Mouse (Mus musculus) liver, embryonic 13.5 days (tissue): ENCODE data around the gene BC034090. TPM values are rescaled to one million over a fixed set of nuclear protein-coding genes. Genes with fewer than 3 reads are reported as not detected.
"Not testable (repeated sequence)": the region's sequence is repeated elsewhere in the genome, so short reads cannot be mapped to it uniquely, and the experiment has no call there.

ENCODE experiments used
- ATAC-seq: fragments of 200-750 bp; cut with Nextera tagmentation; 2 replicates; pipeline ENCODE4 v1.8.0; 2017; ENCODE audit warnings: low read depth, mild to moderate bottlenecking, moderate number of reproducible peaks, moderate library complexity
- DNase-seq: peaks from one replicate; pipeline ENCODE4 v3.0.0; 2022
- H3K27ac ChIP-seq: fragments of 300-500 bp; sonication (generic); 2 replicates; pipeline ENCODE4 v1.5.1; 2015; ENCODE audit warnings: moderate library complexity, mild to moderate bottlenecking, inconsistent platforms
- H3K27me3 ChIP-seq: fragments of 300-500 bp; sonication (generic); 2 replicates; pipeline ENCODE4 v1.6.1; 2015; ENCODE audit warnings: mild to moderate bottlenecking, inconsistent platforms
- H3K36me3 ChIP-seq: fragments of 300-500 bp; sonication (generic); 2 replicates; pipeline ENCODE4 v1.6.1; 2015; ENCODE audit warnings: mild to moderate bottlenecking, inconsistent platforms
- H3K4me1 ChIP-seq: fragments of 300-500 bp; sonication (generic); replicated peaks from 2 replicates; pipeline ENCODE4 v1.6.1; 2015; ENCODE audit warnings: inconsistent platforms
- H3K4me2 ChIP-seq: fragments of 300-500 bp; sonication (generic); 2 replicates; pipeline ENCODE4 v1.6.1; 2015; ENCODE audit warnings: inconsistent platforms, mild to moderate bottlenecking, moderate library complexity
- H3K4me3 ChIP-seq: fragments of 300-500 bp; sonication (generic); replicated peaks from 2 replicates; pipeline ENCODE4 v1.5.1; 2015; ENCODE audit warnings: mild to moderate bottlenecking, inconsistent platforms
- H3K9ac ChIP-seq: fragments of 300-500 bp; sonication (generic); 2 replicates; pipeline ENCODE4 v1.6.1; 2015; ENCODE audit warnings: mild to moderate bottlenecking, inconsistent platforms
- H3K9me3 ChIP-seq: fragments of 300-500 bp; sonication (generic); replicated peaks from 2 replicates; pipeline ENCODE4 v1.6.1; 2016; ENCODE audit warnings: inconsistent platforms
- WGBS: fragments of 180-500 bp; shearing (Covaris S2); methylation state at CpG from one replicate; pipeline ENCODE4 v1.1.7; 2015; ENCODE audit not compliant: insufficient replicate concordance; 5-methylcytosine and 5-hydroxymethylcytosine counted together
- polyA plus RNA-seq: library from polyadenylated mRNA; unstranded; fragments of >200 nt; fragmentation: Nextera tagmentation; extraction: Ambion mirVana; gene quantifications from 2 replicates; pipeline ENCODE4 v1.2.1, GENCODE M21; 2015

BC034090 gene
- polyA plus RNA-seq, 1 experiment from 2014 or later, result 0.28 TPM

GRCm38 (mm10) chr1:155184191-155184590, 60.1 kb downstream of the BC034090 start:
- Histone ChIP-seq H3K4me3 (no peak overlapping the region), H3K9me3 (no peaks in the 10 kb centered on the region), H3K4me2 (no peak overlapping the region), H3K36me3 (peaks cover 9% of the 10 kb centered on the region; the same call in 1 of the 2 replicates), H3K9ac (no peak overlapping the region), H3K4me1 (peaks cover 8% of the 10 kb centered on the region; the same call in 1 of the 2 replicates), H3K27me3 (no peaks in the 10 kb centered on the region), H3K27ac (no peak overlapping the region)
- no peak for DNase-seq
- 78% methylated on average over 3 of the region's 3 CpGs for WGBS
- ATAC-seq, result no peak

- Histone ChIP-seq H3K27me3 (no peaks in the 10 kb centered on the region), H3K27ac (no peak overlapping the region), H3K4me3 (no peak overlapping the region), H3K9me3 (no peaks in the 10 kb centered on the region), H3K9ac (no peak overlapping the region), H3K4me2 (no peak overlapping the region), H3K36me3 (peaks cover 6% of the 10 kb centered on the region), H3K4me1 (peaks cover 8% of the 10 kb centered on the region; the same call in 1 of the 2 replicates)
- DNase-seq (no peak), ATAC-seq (no peak)
- WGBS, result 66% methylated on average over 2 of the region's 2 CpGs
These were observed 65.9 kb downstream of the BC034090 start for GRCm38 (mm10) chr1:155178192-155178924.

- Histone ChIP-seq H3K27ac (no peak overlapping the region), H3K36me3 (peaks cover 6% of the 10 kb centered on the region), H3K27me3 (no peaks in the 10 kb centered on the region), H3K9ac (no peak overlapping the region), H3K9me3 (no peaks in the 10 kb centered on the region), H3K4me3 (no peak overlapping the region), H3K4me2 (no peak overlapping the region), H3K4me1 (no peaks in the 10 kb centered on the region)
- DNase-seq, result no peak
- 40% methylated on average over 1 of the region's 1 CpGs for WGBS
- ATAC-seq, result no peak
These were observed 69.8 kb downstream of the BC034090 start for GRCm38 (mm10) chr1:155174424-155174823.

- not testable (repeated sequence) for H3K4me3 ChIP-seq, H3K4me2 ChIP-seq, H3K4me1 ChIP-seq, H3K9me3 ChIP-seq, H3K36me3 ChIP-seq, ATAC-seq, H3K27ac ChIP-seq, DNase-seq, H3K27me3 ChIP-seq, H3K9ac ChIP-seq
- 69% methylated on average over 1 of the region's 1 CpGs for WGBS
These were observed 70.6 kb downstream of the BC034090 start for GRCm38 (mm10) chr1:155173644-155174016.

GRCm38 (mm10) chr1:155172895-155173643, 71.2 kb downstream of the BC034090 start:
- no peak for ATAC-seq

GRCm38 (mm10) chr1:155169935-155170334, 74.3 kb downstream of the BC034090 start:
- Histone ChIP-seq H3K9ac (no peak overlapping the region), H3K36me3 (no peaks in the 10 kb centered on the region), H3K27me3 (no peaks in the 10 kb centered on the region), H3K4me1 (no peaks in the 10 kb centered on the region), H3K9me3 (no peaks in the 10 kb centered on the region), H3K4me3 (no peak overlapping the region), H3K27ac (no peak overlapping the region), H3K4me2 (no peak overlapping the region)
- ATAC-seq, result no peak
- no peak for DNase-seq

More at GRCm38 (mm10) chr1:155172895-155173643, 71.2 kb downstream of the BC034090 start:
- Histone ChIP-seq H3K27me3 (no peaks in the 10 kb centered on the region), H3K36me3 (peaks cover 6% of the 10 kb centered on the region), H3K4me2 (no peak overlapping the region), H3K9ac (no peak overlapping the region), H3K4me1 (no peaks in the 10 kb centered on the region), H3K27ac (no peak overlapping the region), H3K4me3 (no peak overlapping the region), H3K9me3 (no peaks in the 10 kb centered on the region)
- 75% methylated on average over 3 of the region's 3 CpGs for WGBS
- DNase-seq, result no peak

- H3K9ac ChIP-seq, result no peak overlapping the region
- 64% methylated on average over 3 of the region's 3 CpGs for WGBS
- ATAC-seq, result no peak
These were observed 76.8 kb downstream of the BC034090 start for GRCm38 (mm10) chr1:155167453-155167852.

More at GRCm38 (mm10) chr1:155167453-155167852, 76.8 kb downstream of the BC034090 start:
- no peaks in the 10 kb centered on the region for H3K27me3 ChIP-seq
- H3K27ac ChIP-seq, result no peak overlapping the region
- no peaks in the 10 kb centered on the region for H3K36me3 ChIP-seq
- H3K4me1 ChIP-seq, result peaks cover 14% of the 10 kb centered on the region
- H3K9me3 ChIP-seq, result no peaks in the 10 kb centered on the region
- no peak overlapping the region for H3K4me3 ChIP-seq
- no peak overlapping the region for H3K4me2 ChIP-seq
- DNase-seq, result no peak

Other genes starting within 250 kb of the BC034090 start
- gene Ier5, start 144.8 kb downstream of the BC034090 start, polyA plus RNA-seq, result 1.6 and 1.9 TPM in 2 replicates
- gene Mr1, start 97.6 kb downstream of the BC034090 start, polyA plus RNA-seq, result 0.37 and 0.56 TPM in 2 replicates
- gene Stx6, start 85.7 kb downstream of the BC034090 start, polyA plus RNA-seq, result 10.8 and 12.5 TPM in 2 replicates
- 4.3 and 4.5 TPM in 2 replicates for gene Xpr1, start 173.0 kb upstream of the BC034090 start, polyA plus RNA-seq